Mouse (Mus musculus) spleen, adult 2 months (tissue): Measurements from ENCODE around the gene Zfp593. TPM values are rescaled to one million over a fixed set of nuclear protein-coding genes. Genes with fewer than 3 reads are reported as not detected.
A peak's percentile ranks its signal among the peaks of the same experiment; 100 is the strongest.
"Not testable (repeated sequence)": the region's sequence is repeated elsewhere in the genome, so short reads cannot be mapped to it uniquely, and the experiment has no call there.

Experiments
- DNase-seq, 2 experiments: peaks; one replicate each; pipeline versions ENCODE4 v3.0.0 to v3.0.0-alpha.2; 2012 to 2021; ENCODE audit warnings: low spot score in 2 of 2, low read depth in 1 of 2
- H3K27ac ChIP-seq: fragments of 200-500 bp; 2 replicates; pipeline ENCODE4 v1.5.1; 2012; ENCODE audit warnings: low read length, inconsistent platforms; ENCODE audit not compliant: insufficient read depth
- H3K27me3 ChIP-seq: fragments of 200-500 bp; 2 replicates; pipeline ENCODE4 v1.6.1; 2012; ENCODE audit warnings: mild to moderate bottlenecking, moderate library complexity, low read length, inconsistent platforms; ENCODE audit not compliant: control insufficient read depth, insufficient read depth
- H3K36me3 ChIP-seq: fragments of 200-500 bp; 2 replicates; pipeline ENCODE4 v1.6.1; 2012; ENCODE audit warnings: mild to moderate bottlenecking, low read length, inconsistent platforms; ENCODE audit not compliant: control insufficient read depth, insufficient read depth
- H3K4me1 ChIP-seq: fragments of 200-500 bp; 2 replicates; pipeline ENCODE4 v1.6.1; 2011; ENCODE audit warnings: inconsistent platforms; ENCODE audit not compliant: control insufficient read depth, insufficient read depth, insufficient read length
- H3K4me3 ChIP-seq: fragments of 200-500 bp; 2 replicates; pipeline ENCODE4 v1.5.1; 2011; ENCODE audit warnings: mild to moderate bottlenecking, inconsistent platforms; ENCODE audit not compliant: insufficient read depth, insufficient read length; ENCODE audit errors: extremely low read depth
- CTCF ChIP-seq: fragments of 200-500 bp; IDR thresholded peaks from 2 replicates; pipeline ENCODE4 v1.5.1; 2011; ENCODE audit warnings: mild to moderate bottlenecking, inconsistent platforms; ENCODE audit not compliant: insufficient read depth, insufficient read length, insufficient replicate concordance; ENCODE audit errors: extremely low read depth
- POLR2A ChIP-seq: fragments of 200-500 bp; IDR thresholded peaks from 2 replicates; pipeline ENCODE4 v1.6.1; 2011; ENCODE audit warnings: low read depth, low read length, inconsistent platforms
- WGBS: fragments of 180-500 bp; shearing (Covaris S2); methylation state at CpG from one replicate; pipeline ENCODE4 v1.1.7; 2018; 5-methylcytosine and 5-hydroxymethylcytosine counted together
- polyA plus RNA-seq: library from polyadenylated mRNA; depleted of rRNA; stranded (reverse); fragments of >200 nt; gene quantifications from 2 replicates; pipeline ENCODE4 v1.2.3, GENCODE M21; 2012

Gene Zfp593
- polyA plus RNA-seq, 1 experiment, result 7.4 TPM

DNA sequence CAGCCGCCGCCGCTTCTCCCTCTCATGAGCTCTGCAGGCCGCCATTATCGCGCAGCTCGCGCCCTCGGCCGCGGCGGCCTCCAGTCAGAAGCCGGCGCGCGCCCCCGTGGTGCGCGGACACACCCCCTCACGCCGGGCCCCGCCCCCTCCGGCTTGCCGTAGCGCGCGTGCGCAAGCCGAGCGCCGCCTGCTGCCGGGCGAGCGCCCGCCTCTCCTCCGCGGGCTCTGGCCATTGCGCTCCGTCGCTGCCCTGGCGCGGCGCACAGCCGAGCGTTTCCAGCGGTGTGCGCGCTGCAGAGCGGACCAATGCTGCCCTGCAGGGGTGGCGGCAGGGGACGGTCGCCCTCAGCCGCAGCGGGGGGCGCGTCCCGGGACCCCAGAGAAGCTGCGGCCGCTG, 41.8 kb upstream of the Zfp593 start:
- peaks cover 6% of the 10 kb centered on the region for H3K36me3 ChIP-seq
- peak; percentile 82 to 93 for DNase-seq
- no peaks in the 10 kb centered on the region for H3K27me3 ChIP-seq
- H3K27ac ChIP-seq, result peak overlapping the region; percentile 97
- no peak for TF ChIP-seq CTCF
- peak; percentile 59; the same call in 1 of the 2 replicates for TF ChIP-seq POLR2A
- peaks cover 11% of the 10 kb centered on the region; the same call in 1 of the 2 replicates for H3K4me1 ChIP-seq
- WGBS, result under 1% methylated on average over 30 of the region's 59 CpGs
- peak overlapping the region; percentile 99 for H3K4me3 ChIP-seq

GRCm38 (mm10) chr4:134286226-134287167, 41.1 kb upstream of the Zfp593 start:
- no peak for TF ChIP-seq CTCF
- H3K27ac ChIP-seq, result peak overlapping the region; percentile 64
- H3K4me3 ChIP-seq, result peak overlapping the region; percentile 99
- peaks cover 8% of the 10 kb centered on the region for H3K36me3 ChIP-seq
- H3K4me1 ChIP-seq, result peaks cover 11% of the 10 kb centered on the region; the same call in 1 of the 2 replicates
- no peak for DNase-seq
- H3K27me3 ChIP-seq, result no peaks in the 10 kb centered on the region
- WGBS, result 2% methylated on average over 59 of the region's 59 CpGs

GRCm38 (mm10) chr4:134284942-134285341, 39.5 kb upstream of the Zfp593 start:
- no peak overlapping the region for H3K4me3 ChIP-seq
- no peak for TF ChIP-seq CTCF
- no peak for TF ChIP-seq POLR2A
- DNase-seq, result no peak

GRCm38 (mm10) chr4:134273417-134274345, 28.3 kb upstream of the Zfp593 start:
- peak overlapping the region; percentile 25; the same call in 1 of the 2 replicates for H3K4me3 ChIP-seq
- H3K27me3 ChIP-seq, result no peaks in the 10 kb centered on the region
- DNase-seq, result peak; percentile 55 to 81
- 3% methylated on average over 14 of the region's 14 CpGs for WGBS
- peak overlapping the region; percentile 54 for H3K27ac ChIP-seq
- H3K4me1 ChIP-seq, result peaks cover 7% of the 10 kb centered on the region; the same call in 1 of the 2 replicates
- TF ChIP-seq POLR2A (peak; percentile 8; the same call in 1 of the 2 replicates), CTCF (no peak)
- H3K36me3 ChIP-seq, result peaks cover 6% of the 10 kb centered on the region

More at GRCm38 (mm10) chr4:134284942-134285341, 39.5 kb upstream of the Zfp593 start:
- H3K27me3 ChIP-seq, result no peaks in the 10 kb centered on the region
- peaks cover 11% of the 10 kb centered on the region; the same call in 1 of the 2 replicates for H3K4me1 ChIP-seq
- 82% methylated on average over 2 of the region's 2 CpGs for WGBS
- peaks cover 9% of the 10 kb centered on the region for H3K36me3 ChIP-seq
- no peak overlapping the region for H3K27ac ChIP-seq

- 0 out of 2 replicates have a peak, but pooled peaks cover 2% of the 10 kb centered on the region for H3K36me3 ChIP-seq
- H3K4me1 ChIP-seq, result peaks cover 7% of the 10 kb centered on the region; the same call in 1 of the 2 replicates
- H3K27me3 ChIP-seq, result no peaks in the 10 kb centered on the region
- 0 out of 2 replicates have a peak overlapping the region, but pooled peaks have one; percentile 11 for H3K4me3 ChIP-seq
- TF ChIP-seq POLR2A (no peak), CTCF (no peak)
- no peak for DNase-seq
- 5% methylated on average over 12 of the region's 13 CpGs for WGBS
- no peak overlapping the region for H3K27ac ChIP-seq
Observed at GRCm38 (mm10) chr4:134272731-134273416, 27.5 kb upstream of the Zfp593 start.

DNA sequence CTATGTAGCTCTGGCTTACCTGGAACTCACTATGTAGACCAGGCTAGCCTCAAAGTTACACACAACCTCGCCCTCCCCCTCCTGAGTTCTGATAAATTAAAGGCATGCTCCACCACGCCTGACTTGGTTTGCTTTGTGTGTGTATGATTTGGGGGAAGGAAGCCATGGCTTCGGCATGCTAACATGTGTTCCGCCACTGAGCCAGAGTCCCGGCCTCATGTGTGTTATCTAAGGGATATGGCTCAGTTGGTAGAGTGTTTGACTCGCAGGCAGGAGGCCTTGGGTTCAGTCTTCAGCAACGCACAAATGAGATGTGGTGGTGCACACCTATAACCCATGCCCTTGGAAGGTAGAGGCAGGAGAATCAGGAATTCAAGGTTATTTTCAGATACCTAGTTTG, 26.6 kb upstream of the Zfp593 start:
- 0 out of 2 replicates have a peak, but pooled peaks cover 2% of the 10 kb centered on the region for H3K36me3 ChIP-seq
- H3K27ac ChIP-seq, result no peak overlapping the region
- 90% methylated on average over 7 of the region's 7 CpGs for WGBS
- H3K4me3 ChIP-seq, result no peak overlapping the region
- H3K27me3 ChIP-seq, result no peaks in the 10 kb centered on the region
- DNase-seq, result no peak
- TF ChIP-seq POLR2A (no peak), CTCF (no peak)
- peaks cover 7% of the 10 kb centered on the region; the same call in 1 of the 2 replicates for H3K4me1 ChIP-seq

GRCm38 (mm10) chr4:134269622-134270021, 24.2 kb upstream of the Zfp593 start:
- H3K36me3 ChIP-seq, H3K4me1 ChIP-seq, H3K27ac ChIP-seq, DNase-seq, H3K4me3 ChIP-seq, H3K27me3 ChIP-seq: not testable (repeated sequence)
